Mouse (Mus musculus): Measurements from ENCODE around the gene Usp50. TPM values are rescaled to one million over a fixed set of nuclear protein-coding genes. Genes with fewer than 3 reads are reported as not detected.

The Usp50 gene
- total and polyA plus RNA-seq, 3 experiments = 0.07 to 0.55 TPM; not detected in 1

- Histone ChIP-seq H3K27me3 (ENCODE audit: insufficient read depth, low read length) (no peaks in the 10 kb centered on the region), H3K4me3 (ENCODE audit: low read depth, low read length) (no peak overlapping the region), H3K9me3 (replicated peaks) (no peaks in the 10 kb centered on the region), H3K4me1 (ENCODE audit: insufficient read depth, low read depth, low read length) (peaks cover 17% of the 10 kb centered on the region), H3K36me3 (replicated peaks) (peaks cover 35% of the 10 kb centered on the region)
- DNase-seq (ENCODE audit: low spot score) = no peak
- TF ChIP-seq GATA2 (IDR thresholded peaks at IDR 0.05; ENCODE audit: borderline replicate concordance, low read depth, low read length) (no peak), GATA1 (IDR thresholded peaks at IDR 0.05; ENCODE audit: borderline replicate concordance, low read length) (no peak), TAL1 (conservative IDR thresholded peaks at IDR 0.05; ENCODE audit: low read depth, low read length) (no peak), POLR2AphosphoS5 (IDR thresholded peaks at IDR 0.05; ENCODE audit: insufficient replicate concordance, low read depth, low read length) (no peak), CTCF (IDR thresholded peaks at IDR 0.05; ENCODE audit: low read depth, low read length) (no peak)
- ATAC-seq (ENCODE audit: extremely low read depth, insufficient number of reproducible peaks, low FRiP score, poor library complexity, severe bottlenecking) = no peak
Measured at GRCm38 (mm10) chr2:126668621-126669252, 114.5 kb downstream of the Usp50 start.

GRCm38 (mm10) chr2:126665984-126666383 lies 117.3 kb downstream of the Usp50 start:
- peaks cover 5% of the 10 kb centered on the region for H3K4me1 ChIP-seq (ENCODE audit: insufficient read depth, low read depth, low read length)
- no peak overlapping the region for H3K4me3 ChIP-seq (ENCODE audit: low read depth, low read length)
- H3K9me3 ChIP-seq (replicated peaks) = no peaks in the 10 kb centered on the region
- no peak for TF ChIP-seq CTCF (IDR thresholded peaks at IDR 0.05; ENCODE audit: low read depth, low read length)
- TF ChIP-seq GATA2 (IDR thresholded peaks at IDR 0.05; ENCODE audit: borderline replicate concordance, low read depth, low read length) = no peak
- no peak for TF ChIP-seq GATA1 (IDR thresholded peaks at IDR 0.05; ENCODE audit: borderline replicate concordance, low read length)
- TF ChIP-seq POLR2AphosphoS5 (IDR thresholded peaks at IDR 0.05; ENCODE audit: insufficient replicate concordance, low read depth, low read length) = no peak
- TF ChIP-seq TAL1 (conservative IDR thresholded peaks at IDR 0.05; ENCODE audit: low read depth, low read length) = no peak
- peaks cover 32% of the 10 kb centered on the region for H3K36me3 ChIP-seq (replicated peaks)
- ATAC-seq (ENCODE audit: extremely low read depth, insufficient number of reproducible peaks, low FRiP score, poor library complexity, severe bottlenecking) = no peak
- DNase-seq (ENCODE audit: low spot score) = no peak
- no peaks in the 10 kb centered on the region for H3K27me3 ChIP-seq (ENCODE audit: insufficient read depth, low read length)

GRCm38 (mm10) chr2:126663481-126663880 lies 119.8 kb downstream of the Usp50 start:
- Histone ChIP-seq H3K36me3 (replicated peaks) (peaks cover 25% of the 10 kb centered on the region), H3K9me3 (replicated peaks) (no peaks in the 10 kb centered on the region), H3K27me3 (ENCODE audit: insufficient read depth, low read length) (no peaks in the 10 kb centered on the region), H3K4me3 (ENCODE audit: low read depth, low read length) (no peak overlapping the region), H3K4me1 (ENCODE audit: insufficient read depth, low read depth, low read length) (peaks cover 3% of the 10 kb centered on the region)
- ATAC-seq (ENCODE audit: extremely low read depth, insufficient number of reproducible peaks, low FRiP score, poor library complexity, severe bottlenecking) (peak; percentile 28; the same call in 1 of the 2 replicates), DNase-seq (ENCODE audit: low spot score) (no peak)
- TF ChIP-seq GATA2 (IDR thresholded peaks at IDR 0.05; ENCODE audit: borderline replicate concordance, low read depth, low read length) (no peak), CTCF (IDR thresholded peaks at IDR 0.05; ENCODE audit: low read depth, low read length) (no peak), TAL1 (conservative IDR thresholded peaks at IDR 0.05; ENCODE audit: low read depth, low read length) (no peak), POLR2AphosphoS5 (IDR thresholded peaks at IDR 0.05; ENCODE audit: insufficient replicate concordance, low read depth, low read length) (no peak), GATA1 (IDR thresholded peaks at IDR 0.05; ENCODE audit: borderline replicate concordance, low read length) (no peak)

Other genes with a start within 250 kb of the Usp50 start
- gene Slc27a2, start 231.1 kb downstream of the Usp50 start, total RNA-seq (2014; fragmentation: Nextera tagmentation) = not detected in 2 replicates
- 0.27 TPM in 1 of 2 replicates, not detected in the other for gene Slc27a2, start 231.1 kb downstream of the Usp50 start, total RNA-seq (2017)
- gene Slc27a2, start 231.1 kb downstream of the Usp50 start, polyA plus RNA-seq (2012) = not detected in 2 replicates
- 17.9 and 21.5 TPM in 2 replicates for gene Hdc, start 164.2 kb downstream of the Usp50 start, total RNA-seq (2014; fragmentation: Nextera tagmentation)
- 42.0 and 49.8 TPM in 2 replicates for gene Hdc, start 164.2 kb downstream of the Usp50 start, total RNA-seq (2017)
- gene Hdc, start 164.2 kb downstream of the Usp50 start, polyA plus RNA-seq (2012) = 2.1 and 2.6 TPM in 2 replicates
- 71.9 and 73.8 TPM in 2 replicates for gene Gabpb1, start 107.1 kb downstream of the Usp50 start, total RNA-seq (2014; fragmentation: Nextera tagmentation)
- gene Gabpb1, start 107.1 kb downstream of the Usp50 start, total RNA-seq (2017) = 22.3 and 26.2 TPM in 2 replicates
- gene Gabpb1, start 107.1 kb downstream of the Usp50 start, polyA plus RNA-seq (2012) = 3.9 and 4.6 TPM in 2 replicates
- gene Usp8, start 76.1 kb downstream of the Usp50 start, total RNA-seq (2014; fragmentation: Nextera tagmentation) = 72.1 and 81.5 TPM in 2 replicates
- 40.5 and 52.2 TPM in 2 replicates for gene Usp8, start 76.1 kb downstream of the Usp50 start, total RNA-seq (2017)
- gene Usp8, start 76.1 kb downstream of the Usp50 start, polyA plus RNA-seq (2012) = 15.5 and 19.4 TPM in 2 replicates
- gene Trpm7, start 92.8 kb upstream of the Usp50 start, total RNA-seq (2014; fragmentation: Nextera tagmentation) = 141 and 143 TPM in 2 replicates
- gene Trpm7, start 92.8 kb upstream of the Usp50 start, total RNA-seq (2017) = 92.2 and 107 TPM in 2 replicates
- gene Trpm7, start 92.8 kb upstream of the Usp50 start, polyA plus RNA-seq (2012) = 10.3 and 11.2 TPM in 2 replicates
- gene Sppl2a, start 149.8 kb upstream of the Usp50 start, total RNA-seq (2014; fragmentation: Nextera tagmentation) = 63.4 and 68.4 TPM in 2 replicates
- gene Sppl2a, start 149.8 kb upstream of the Usp50 start, total RNA-seq (2017) = 49.0 and 50.2 TPM in 2 replicates
- 4.9 and 6.4 TPM in 2 replicates for gene Sppl2a, start 149.8 kb upstream of the Usp50 start, polyA plus RNA-seq (2012)
- 30.3 and 31.7 TPM in 2 replicates for gene Ap4e1, start 225.2 kb upstream of the Usp50 start, total RNA-seq (2014; fragmentation: Nextera tagmentation)
- 30.1 and 30.9 TPM in 2 replicates for gene Ap4e1, start 225.2 kb upstream of the Usp50 start, total RNA-seq (2017)
- gene Ap4e1, start 225.2 kb upstream of the Usp50 start, polyA plus RNA-seq (2012) = 5.0 and 5.5 TPM in 2 replicates